Mouse (Mus musculus) cerebellum, adult 2 months (tissue): Measurements from ENCODE around the gene Atg2b. TPM values are rescaled to one million over a fixed set of nuclear protein-coding genes. Genes with fewer than 3 reads are reported as not detected.

ENCODE experiments used
- DNase-seq, 2 experiments: peaks; one replicate each; pipeline ENCODE4 v3.0.0; 2021
- H3K27ac ChIP-seq: fragments of 200-500 bp; 2 replicates; pipeline ENCODE4 v1.5.1; 2012; ENCODE audit warnings: low read length, control low read depth, inconsistent platforms; ENCODE audit not compliant: insufficient read depth
- H3K27me3 ChIP-seq: fragments of 200-500 bp; 2 replicates; pipeline ENCODE4 v1.6.1; 2012; ENCODE audit warnings: inconsistent platforms, mild to moderate bottlenecking, low read length, moderate library complexity; ENCODE audit not compliant: control insufficient read depth, insufficient read depth
- H3K4me1 ChIP-seq: fragments of 200-500 bp; 2 replicates; pipeline ENCODE4 v1.6.1; 2011; ENCODE audit warnings: low read length; ENCODE audit not compliant: control insufficient read depth, insufficient read depth
- H3K4me3 ChIP-seq: fragments of 200-500 bp; replicated peaks from 2 replicates; pipeline ENCODE3; 2011; ENCODE audit warnings: mild to moderate bottlenecking, low read depth, low read length, control low read depth; ENCODE audit not compliant: insufficient read depth
- CTCF ChIP-seq: fragments of 200-500 bp; IDR thresholded peaks from 2 replicates; pipeline ENCODE4 v1.5.1; 2011; ENCODE audit warnings: low read depth, mild to moderate bottlenecking, control low read depth, low read length, moderate library complexity, borderline replicate concordance; ENCODE audit not compliant: insufficient read depth
- POLR2A ChIP-seq: fragments of 200-500 bp; IDR thresholded peaks from 2 replicates; pipeline ENCODE4 v1.6.1; 2011; ENCODE audit warnings: low read length, control low read depth, borderline replicate concordance; ENCODE audit not compliant: insufficient read depth
- WGBS: fragments of 180-500 bp; shearing (Covaris S2); methylation state at CpG from one replicate; pipeline ENCODE4 v1.1.7; 2018; 5-methylcytosine and 5-hydroxymethylcytosine counted together
- polyA plus RNA-seq: library from polyadenylated mRNA; depleted of rRNA; stranded (reverse); fragments of >200 nt; gene quantifications from 2 replicates; pipeline ENCODE4 v1.2.3, GENCODE M21; 2012

The Atg2b gene
- polyA plus RNA-seq, 1 experiment = 48.8 TPM

GRCm38 (mm10) chr12:105603904-105604303 is 81.1 kb downstream of the Atg2b start:
- TF ChIP-seq CTCF = no peak
- TF ChIP-seq POLR2A = no peak
- WGBS = 69% methylated on average over 11 of the region's 11 CpGs
- Histone ChIP-seq H3K4me1 (no peaks in the 10 kb centered on the region; the same call in 1 of the 2 replicates), H3K4me3 (no peak overlapping the region), H3K27me3 (no peaks in the 10 kb centered on the region), H3K27ac (no peak overlapping the region)
- DNase-seq = no peak

GRCm38 (mm10) chr12:105602581-105603210 is 82.3 kb downstream of the Atg2b start, which contains the start of gene Bdkrb1:
Gene Bdkrb1 (plus strand): TSS chr12:105603085.
- Histone ChIP-seq H3K27me3 (no peaks in the 10 kb centered on the region), H3K4me1 (no peaks in the 10 kb centered on the region; the same call in 1 of the 2 replicates), H3K4me3 (no peak within 1 kb of the TSS), H3K27ac (no peak within 1 kb of the TSS)
- 88% methylated on average over 11 of the region's 11 CpGs for WGBS
- TF ChIP-seq CTCF = no peak
- no peak for TF ChIP-seq POLR2A
- no peak for DNase-seq

- no peak overlapping the region for H3K4me3 ChIP-seq
- 9% methylated on average over 6 of the region's 6 CpGs for WGBS
- no peak overlapping the region for H3K27ac ChIP-seq
- TF ChIP-seq POLR2A = no peak
- TF ChIP-seq CTCF = no peak
- H3K27me3 ChIP-seq = no peaks in the 10 kb centered on the region
- no peaks in the 10 kb centered on the region; the same call in 1 of the 2 replicates for H3K4me1 ChIP-seq
- peak in 1 of 2 experiments; percentile 27 for DNase-seq
Observed at GRCm38 (mm10) chr12:105601586-105601985, 83.4 kb downstream of the Atg2b start.

- no peak overlapping the region for H3K27ac ChIP-seq
- no peaks in the 10 kb centered on the region for H3K27me3 ChIP-seq
- 79% methylated on average over 5 of the region's 5 CpGs for WGBS
- DNase-seq = no peak
- H3K4me3 ChIP-seq = no peak overlapping the region
- TF ChIP-seq CTCF (no peak), POLR2A (no peak)
- H3K4me1 ChIP-seq = no peaks in the 10 kb centered on the region; the same call in 1 of the 2 replicates
Observed at GRCm38 (mm10) chr12:105599098-105599497, 85.9 kb downstream of the Atg2b start.

GRCm38 (mm10) chr12:105598503-105598902 is 86.5 kb downstream of the Atg2b start:
- Histone ChIP-seq H3K4me1 (no peaks in the 10 kb centered on the region; the same call in 1 of the 2 replicates), H3K27ac (no peak overlapping the region), H3K27me3 (no peaks in the 10 kb centered on the region), H3K4me3 (no peak overlapping the region)
- DNase-seq = no peak
- TF ChIP-seq CTCF (no peak), POLR2A (no peak)
- 83% methylated on average over 10 of the region's 10 CpGs for whole genome bisulfite sequencing

GRCm38 (mm10) chr12:105597135-105597534 is 87.9 kb downstream of the Atg2b start:
- 91% methylated on average over 8 of the region's 8 CpGs for WGBS
- Histone ChIP-seq H3K27ac (no peak overlapping the region), H3K4me3 (no peak overlapping the region), H3K27me3 (no peaks in the 10 kb centered on the region), H3K4me1 (0 out of 2 replicates have a peak, but pooled peaks cover 4% of the 10 kb centered on the region)
- DNase-seq = no peak
- TF ChIP-seq POLR2A (no peak), CTCF (no peak)

GRCm38 (mm10) chr12:105593471-105593870 is 91.5 kb downstream of the Atg2b start:
- 92% methylated on average over 4 of the region's 4 CpGs for WGBS
- no peak for TF ChIP-seq POLR2A
- TF ChIP-seq CTCF = no peak

GRCm38 (mm10) chr12:105592361-105592761 is 92.7 kb downstream of the Atg2b start:
- TF ChIP-seq CTCF (no peak), POLR2A (no peak)
- Histone ChIP-seq H3K4me1 (peaks cover 11% of the 10 kb centered on the region), H3K27ac (no peak overlapping the region), H3K4me3 (no peak overlapping the region), H3K27me3 (no peaks in the 10 kb centered on the region)
- peak; percentile 59 to 76 for DNase-seq
- 60% methylated on average over 23 of the region's 23 CpGs for WGBS

More at GRCm38 (mm10) chr12:105593471-105593870, 91.5 kb downstream of the Atg2b start:
- Histone ChIP-seq H3K4me3 (no peak overlapping the region), H3K27me3 (no peaks in the 10 kb centered on the region), H3K27ac (no peak overlapping the region), H3K4me1 (peaks cover 11% of the 10 kb centered on the region)
- no peak for DNase-seq
